Mouse (Mus musculus) gastrocnemius, postnatal 10 days (tissue): ENCODE results near the gene Vps37b. TPM values are rescaled to one million over a fixed set of nuclear protein-coding genes. Genes with fewer than 3 reads are reported as not detected.
"Not testable (repeated sequence)": the region's sequence is repeated elsewhere in the genome, so short reads cannot be mapped to it uniquely, and the experiment has no call there.

Experiments
- DNase-seq: peaks from one replicate; pipeline ENCODE4 v3.0.0; 2021; ENCODE audit warnings: mixed read lengths
- long read RNA-seq, 2 experiments: library from polyadenylated mRNA; stranded (forward); transcript quantifications; one replicate each; pipeline ENCODE4 v2.0.0; 2021
- total RNA-seq, 2 experiments: library from RNA; stranded (reverse); gene quantifications; 2 replicates each; pipeline ENCODE4 v1.2.3; 2021

Gene Vps37b
- total RNA-seq = 10 to 100 TPM; 11.9 to 13.4 TPM
- long read RNA-seq, experiment 1, transcript Vps37b-201 (4 exons, 2,522 nt) = major isoform, 40 of 47 reads
- long read RNA-seq, experiment 1, partial matches to known transcripts = 2 of 47 reads
- long read RNA-seq, experiment 1, other reads (novel, unspliced or antisense) = 5 of 47 reads
- long read RNA-seq, experiment 2, transcript Vps37b-201 (4 exons, 2,522 nt) = major isoform, 28 of 29 reads
- long read RNA-seq, experiment 2, partial matches to known transcripts = 0 of 29 reads
- long read RNA-seq, experiment 2, other reads (novel, unspliced or antisense) = 1 of 29 reads

GRCm38 (mm10) chr5:124032001-124032508, at the start of gene Vps37b:
Gene Vps37b (minus strand): TSS chr5:124032270.
- DNase-seq = peak; percentile 91

DNA sequence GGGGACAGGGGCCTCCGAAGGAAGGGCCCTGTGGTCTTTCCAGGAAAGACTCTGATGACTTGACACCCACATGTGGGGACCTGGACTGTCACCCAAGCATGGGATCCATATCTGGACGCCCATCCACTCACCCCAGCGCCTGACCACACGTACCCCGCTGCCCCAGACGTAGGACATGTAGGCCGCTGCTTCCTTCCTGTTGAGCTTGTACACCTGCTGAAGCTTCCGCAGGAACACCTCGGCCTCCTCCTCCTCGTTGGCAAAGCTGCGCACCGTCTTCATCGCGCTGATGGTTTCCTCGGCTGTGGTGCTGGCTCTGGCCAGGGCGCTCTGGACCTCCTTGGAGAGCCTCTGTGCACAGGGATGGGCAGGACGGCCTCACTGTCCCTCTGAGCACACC, 47.8 kb upstream of the Vps37b start:
- DNase-seq = no peak

DNA sequence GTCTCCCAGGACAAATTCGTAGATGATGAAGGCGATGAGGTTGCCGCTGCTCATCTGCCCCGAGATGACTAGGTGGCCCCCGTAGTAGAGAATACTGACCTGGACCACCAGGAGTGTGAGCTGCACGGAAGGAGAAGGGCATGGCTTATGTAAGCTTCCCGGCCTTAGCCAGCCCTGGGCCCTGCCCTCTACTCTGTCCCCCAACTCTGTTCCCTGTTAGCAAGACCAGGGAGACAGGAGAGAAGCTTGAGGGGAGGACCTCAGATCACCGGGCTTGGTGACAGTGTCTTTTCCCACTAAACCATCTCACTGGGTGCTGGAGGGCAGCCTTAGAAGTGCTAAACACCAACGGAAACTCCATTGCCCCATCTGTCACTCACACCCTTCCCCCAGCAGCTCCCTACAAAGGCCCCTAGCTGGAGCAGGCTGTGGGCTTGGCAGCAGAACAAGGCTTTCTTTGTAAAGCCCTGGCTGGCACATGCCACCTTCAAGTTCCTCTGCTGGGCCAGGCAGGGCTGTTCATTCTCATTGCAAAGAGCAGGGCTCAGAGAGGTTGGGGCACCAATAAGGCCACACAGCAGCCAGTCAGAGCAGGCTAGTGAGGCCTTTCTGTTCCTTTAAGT, 46.8 kb upstream of the Vps37b start:
- DNase-seq = peak; percentile 16

DNA sequence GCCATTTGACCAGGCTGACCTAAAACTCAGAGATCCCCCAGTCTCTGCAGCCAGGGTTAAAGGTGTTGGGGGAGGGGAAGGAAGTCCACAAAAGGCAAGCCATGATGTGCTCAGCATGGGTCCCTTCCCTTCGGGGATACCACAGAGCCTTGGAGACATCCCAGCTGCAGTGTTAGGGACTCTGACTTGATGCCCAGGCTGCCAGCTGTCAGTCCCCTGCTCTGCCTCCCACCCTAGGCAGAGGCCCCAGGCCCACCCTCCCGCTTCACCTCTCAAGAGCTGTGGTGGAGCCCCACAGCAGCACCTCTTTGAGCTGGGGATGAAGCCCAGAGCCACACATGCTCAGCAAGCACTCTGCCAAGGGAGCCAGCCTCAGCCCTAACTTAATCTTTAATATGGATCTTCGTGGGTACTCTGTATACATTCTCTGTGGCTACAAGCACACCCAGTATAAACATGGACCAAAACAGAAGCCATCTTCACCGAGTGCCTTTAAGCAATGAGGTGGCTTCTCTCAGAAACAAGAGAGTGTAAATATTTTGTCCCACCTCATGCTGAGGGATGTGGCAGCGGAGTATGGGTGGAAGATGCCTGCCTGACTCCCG, 45.9 kb upstream of the Vps37b start:
- no peak for DNase-seq

DNA sequence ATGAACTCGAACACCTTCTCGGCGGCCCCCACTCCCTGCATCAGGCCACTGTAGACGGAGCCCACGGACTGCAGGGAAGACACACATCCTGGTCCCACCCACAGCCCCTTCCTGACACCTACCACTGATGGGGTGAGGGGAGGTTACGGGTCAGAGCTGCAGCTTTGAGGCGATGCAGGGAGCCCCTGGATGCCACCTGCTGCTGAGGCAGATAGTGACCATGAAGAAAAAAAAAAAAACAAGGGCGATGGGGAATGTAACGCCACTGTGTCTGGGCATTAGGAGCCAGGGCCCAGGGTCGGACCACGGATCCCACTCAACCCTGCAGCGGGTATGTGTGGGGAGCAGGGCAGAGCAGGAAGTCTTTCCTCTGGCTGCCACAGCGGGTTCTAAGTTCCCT, 45.2 kb upstream of the Vps37b start:
- DNase-seq = no peak

- no peak for DNase-seq
These were observed 44.5 kb upstream of the Vps37b start for GRCm38 (mm10) chr5:124076559-124076958.

GRCm38 (mm10) chr5:124075716-124076115, 43.6 kb upstream of the Vps37b start:
- DNase-seq = no peak

GRCm38 (mm10) chr5:124074845-124075307, 42.8 kb upstream of the Vps37b start:
- no peak for DNase-seq

DNA sequence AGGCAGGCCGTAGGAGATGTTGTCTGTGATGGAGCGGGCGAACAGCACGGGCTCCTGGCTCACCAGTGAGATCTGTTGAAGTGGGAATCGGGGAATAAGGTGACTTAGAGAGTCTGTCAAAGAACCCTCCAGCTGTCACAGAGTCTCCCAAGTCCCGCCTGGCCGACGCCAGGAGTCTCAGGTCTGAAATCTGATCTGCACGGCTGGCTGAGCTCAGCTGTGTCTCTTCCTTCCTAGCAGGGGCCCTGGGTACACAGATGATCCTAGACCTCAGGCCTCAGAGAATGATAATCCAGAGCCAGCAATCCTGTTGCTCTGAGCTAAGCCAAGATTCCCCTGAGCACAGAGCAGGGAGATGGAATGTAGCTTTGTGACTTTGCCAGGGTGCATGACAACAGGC, 41.6 kb upstream of the Vps37b start:
- DNase-seq = peak; percentile 27

DNA sequence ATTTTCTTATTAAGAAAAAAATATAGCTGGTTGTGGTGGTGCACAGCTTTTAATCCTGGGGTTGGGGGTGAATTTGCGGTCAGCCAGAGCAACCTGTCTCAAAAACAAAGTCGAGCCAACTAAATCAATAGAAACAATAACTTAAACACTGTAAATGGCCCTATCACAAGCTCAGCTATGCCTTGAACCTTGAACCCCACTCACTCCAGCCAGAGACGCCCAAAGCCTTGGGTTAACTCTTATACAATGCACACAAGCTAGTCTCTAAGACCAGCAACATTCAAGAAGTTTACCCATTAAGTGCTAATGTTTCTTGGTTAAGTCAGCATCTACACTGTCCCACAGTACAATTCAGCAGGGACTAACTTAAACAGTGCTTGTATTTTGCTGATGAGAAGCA, 37.6 kb upstream of the Vps37b start:
- DNase-seq = no peak

DNA sequence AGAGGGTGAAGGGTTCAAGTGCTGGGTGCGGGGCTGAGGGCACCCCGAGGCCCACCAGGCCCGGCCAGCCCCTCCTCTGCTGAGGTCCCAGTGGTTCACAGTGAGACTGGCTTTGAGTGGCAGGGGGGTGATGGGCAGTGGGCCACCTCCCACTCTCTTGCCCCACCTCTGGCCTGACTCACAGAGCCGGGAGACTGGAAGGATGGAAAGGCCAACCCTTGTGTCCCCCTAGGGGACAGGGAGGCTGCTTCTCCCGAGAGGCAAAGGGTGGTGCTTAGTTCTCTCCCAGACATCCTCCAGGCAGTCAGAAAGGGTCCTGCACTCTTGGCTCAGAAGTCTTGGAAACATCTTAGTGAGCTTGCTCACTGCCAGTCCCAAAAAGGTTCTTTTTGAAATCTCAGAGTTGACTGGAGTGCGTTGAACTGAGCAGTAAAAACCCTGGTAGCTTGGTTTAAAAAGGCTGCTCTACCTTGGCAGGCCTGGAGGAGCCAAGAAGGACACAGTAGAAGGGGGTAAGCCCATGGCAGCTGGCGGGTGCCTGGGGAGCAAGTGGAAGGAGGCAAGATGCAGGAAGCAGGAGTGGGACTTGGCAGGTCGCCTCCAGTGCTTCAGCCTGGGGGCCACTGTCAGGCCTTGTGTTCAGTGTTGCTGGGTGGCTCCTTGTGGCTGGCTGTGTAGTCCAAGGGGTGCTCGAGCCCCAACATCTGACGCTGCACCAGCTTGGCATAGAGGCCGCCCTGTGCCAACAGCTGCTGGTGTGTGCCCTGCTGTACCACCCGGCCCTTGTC, 30.2 kb upstream of the Vps37b start:
- peak; percentile 29 for DNase-seq

GRCm38 (mm10) chr5:124059677-124060076, 27.6 kb upstream of the Vps37b start:
- no peak for DNase-seq

DNA sequence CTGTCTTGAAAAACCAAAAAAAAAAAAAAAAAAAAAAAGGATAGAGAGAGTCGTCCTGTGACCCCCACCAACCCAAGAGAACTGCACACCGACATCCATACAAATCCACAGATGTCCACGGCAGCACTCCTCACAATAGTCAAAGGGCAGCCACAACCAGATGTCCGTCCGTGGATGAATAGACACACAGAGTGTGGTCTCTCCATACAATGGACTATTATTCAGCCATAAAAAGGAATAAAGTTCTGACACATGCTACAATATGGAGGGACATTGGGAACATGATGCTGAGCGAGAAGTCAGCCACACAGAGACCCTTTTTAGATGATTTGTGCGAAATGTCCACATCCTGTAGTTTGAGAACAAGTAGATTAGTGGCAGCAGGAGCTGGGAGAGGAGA, 26.7 kb upstream of the Vps37b start:
- no peak for DNase-seq

DNA sequence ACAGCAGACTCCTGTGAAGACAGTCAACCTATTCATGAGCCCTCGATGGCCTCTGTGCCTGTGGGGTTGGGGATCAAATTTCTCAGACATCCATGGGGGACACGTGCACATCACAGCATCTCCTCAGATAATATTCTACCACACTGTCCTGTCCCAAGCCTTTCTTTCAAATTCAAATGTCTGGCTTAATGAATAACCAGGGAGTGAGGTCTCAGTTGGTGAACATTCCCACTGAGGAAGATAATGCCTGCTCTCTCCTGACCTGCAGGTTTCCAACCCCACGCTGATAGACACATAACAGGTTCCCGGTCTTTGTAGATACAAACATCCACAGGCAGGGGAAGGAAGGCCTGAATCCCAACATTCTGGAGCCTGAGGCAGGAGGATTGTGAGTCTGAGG, 24.9 kb upstream of the Vps37b start:
- no peak for DNase-seq

GRCm38 (mm10) chr5:124056219-124056618, 24.1 kb upstream of the Vps37b start:
- no peak for DNase-seq

- DNase-seq = not testable (repeated sequence)
These were observed 20.6 kb upstream of the Vps37b start for GRCm38 (mm10) chr5:124052641-124053040.

- no peak for DNase-seq
These were observed 19.9 kb upstream of the Vps37b start for GRCm38 (mm10) chr5:124051899-124052491.

GRCm38 (mm10) chr5:124050095-124051050, 18.3 kb upstream of the Vps37b start:
- DNase-seq = no peak

- no peak for DNase-seq
These were observed 17.4 kb upstream of the Vps37b start for GRCm38 (mm10) chr5:124049249-124050045.
